Mouse (Mus musculus) splenic B cell, adult 2 months (primary cell): ENCODE measurements around the gene Src.
A peak's percentile ranks its signal among the peaks of the same experiment; 100 is the strongest.

ENCODE experiments used
- DNase-seq: peaks from one replicate; pipeline ENCODE4 v3.0.0-alpha.2; 2011; ENCODE audit warnings: low read depth, low spot score
- H3K27me3 ChIP-seq: 2 replicates; pipeline ENCODE4 v1.6.1; 2012; ENCODE audit warnings: mild to moderate bottlenecking, low read length, moderate library complexity, mixed read lengths; ENCODE audit not compliant: control insufficient read depth, poor library complexity, insufficient read depth, severe bottlenecking
- H3K36me3 ChIP-seq: 2 replicates; pipeline ENCODE4 v1.6.1; 2012; ENCODE audit warnings: mild to moderate bottlenecking, low read length, moderate library complexity, mixed read lengths; ENCODE audit not compliant: control insufficient read depth, poor library complexity, insufficient read depth, severe bottlenecking

The Src gene

DNA sequence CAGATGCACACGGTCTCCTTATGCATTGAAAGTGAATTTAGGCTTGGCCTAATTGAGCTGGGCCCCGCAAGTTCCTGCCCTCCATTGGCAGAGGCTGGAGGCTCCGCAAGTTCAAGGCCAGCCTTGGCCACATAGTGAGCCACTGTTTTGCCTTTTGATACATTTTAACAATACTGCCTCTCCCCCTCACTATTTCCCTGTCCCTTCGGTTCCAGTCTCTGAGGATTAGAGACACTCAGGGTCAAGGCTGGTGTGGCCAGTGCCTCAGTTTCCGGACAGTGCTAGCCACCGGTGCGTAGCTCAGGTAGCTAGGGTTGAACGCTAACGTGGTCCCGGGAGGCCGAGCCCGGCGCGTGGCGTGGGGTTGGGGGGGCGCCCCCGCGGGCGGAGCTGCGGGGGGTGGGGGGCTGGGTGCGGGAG is 5.5 kb downstream of the Src start:
- no peak for DNase-seq
- Histone ChIP-seq H3K27me3 (no peaks in the 10 kb centered on the region), H3K36me3 (no peaks in the 10 kb centered on the region)

DNA sequence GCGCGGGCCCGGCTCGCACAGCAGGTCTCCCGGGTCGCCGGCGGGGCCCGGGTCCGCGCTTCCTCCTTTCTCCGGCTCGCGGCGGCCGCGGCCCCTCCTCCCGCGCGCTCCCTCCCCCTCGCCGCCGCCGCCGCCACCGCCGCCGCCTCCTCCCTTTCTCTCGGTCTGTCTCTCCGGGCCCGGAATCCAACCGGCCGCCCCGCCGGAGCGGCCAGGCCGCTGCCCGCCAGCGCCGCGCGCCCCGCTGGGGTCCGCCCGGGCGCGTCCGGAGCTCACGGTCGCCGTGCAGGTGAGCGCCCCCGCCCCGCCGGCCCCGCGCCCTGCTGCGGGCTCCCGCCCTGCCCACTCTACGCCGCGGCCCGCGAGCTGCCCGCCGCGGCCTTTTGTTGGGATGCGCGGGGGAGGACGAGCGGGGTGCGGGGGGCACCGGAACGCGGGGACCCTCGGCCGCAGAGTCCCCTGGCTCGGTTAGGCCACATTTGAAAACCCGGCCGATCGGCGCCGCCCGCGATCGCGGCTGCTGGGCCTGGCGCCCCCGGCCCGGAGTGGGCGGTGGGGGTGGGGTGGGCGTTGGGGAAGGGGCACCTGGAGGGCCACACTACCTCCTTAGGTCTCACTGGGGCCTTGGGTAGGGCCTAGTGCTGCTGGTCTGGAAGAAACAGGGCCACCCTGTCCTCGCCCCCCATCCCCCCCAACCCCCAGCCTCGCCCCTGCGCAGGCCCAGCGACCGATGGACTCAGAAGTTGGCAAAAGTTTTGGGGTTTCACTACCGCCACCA is 6.1 kb downstream of the Src start:
- DNase-seq, result peak; percentile 13
- no peaks in the 10 kb centered on the region for H3K36me3 ChIP-seq
- H3K27me3 ChIP-seq, result no peaks in the 10 kb centered on the region

DNA sequence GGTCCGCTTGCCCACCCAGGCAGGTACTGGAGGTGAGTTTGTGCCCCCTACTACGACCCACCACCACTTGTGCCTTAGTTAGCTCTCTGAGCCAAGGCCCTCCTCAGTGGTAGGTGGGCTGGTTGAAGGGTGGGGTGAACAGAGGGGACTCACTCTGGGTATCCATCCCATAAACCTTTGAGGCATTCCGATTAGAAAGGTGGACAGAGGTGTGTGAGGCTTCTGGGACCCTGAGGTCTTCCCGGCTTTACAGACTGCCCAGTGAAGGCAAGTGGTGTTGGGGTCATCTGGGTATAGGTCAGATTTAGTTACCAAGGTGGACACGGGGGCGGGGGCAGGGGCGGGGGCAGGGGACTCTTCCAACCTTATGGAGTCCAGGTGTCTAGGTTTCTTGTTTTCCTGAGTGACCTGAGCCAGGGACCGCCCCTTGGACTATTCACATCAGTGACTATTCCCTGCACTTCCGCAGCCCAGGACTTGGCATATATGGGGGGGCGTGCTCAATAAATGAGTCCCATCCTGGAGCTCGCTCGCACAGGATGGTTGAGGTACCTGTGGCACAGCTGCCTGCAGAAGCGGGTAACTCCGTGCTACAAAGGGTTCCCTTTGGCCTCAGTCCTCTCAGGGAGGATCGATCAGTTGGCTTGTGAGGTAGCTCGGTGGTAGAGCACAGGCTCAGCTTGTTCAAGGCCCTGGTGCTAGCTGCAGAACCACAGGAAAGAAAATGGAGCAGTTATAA is 6.8 kb downstream of the Src start:
- no peaks in the 10 kb centered on the region for H3K36me3 ChIP-seq
- no peaks in the 10 kb centered on the region for H3K27me3 ChIP-seq
- no peak for DNase-seq

DNA sequence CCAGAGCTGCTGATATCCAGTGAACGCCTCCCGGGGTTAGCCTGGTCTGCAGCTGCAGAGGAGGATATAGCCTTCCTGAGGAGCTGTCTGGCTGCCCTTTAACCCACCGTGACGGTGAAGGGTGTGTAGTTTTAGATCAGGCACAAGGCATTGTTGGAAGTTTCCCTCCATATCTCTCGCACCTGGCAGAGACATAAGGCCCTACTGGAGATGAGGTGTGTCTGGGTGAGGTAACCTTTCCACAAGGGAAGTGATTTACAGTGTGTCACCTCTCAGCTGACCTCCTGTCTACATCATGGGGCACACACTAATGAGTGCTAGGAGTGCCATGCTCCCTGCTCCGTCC is 7.4 kb downstream of the Src start:
- H3K36me3 ChIP-seq, result no peaks in the 10 kb centered on the region
- H3K27me3 ChIP-seq, result no peaks in the 10 kb centered on the region
- no peak for DNase-seq

DNA sequence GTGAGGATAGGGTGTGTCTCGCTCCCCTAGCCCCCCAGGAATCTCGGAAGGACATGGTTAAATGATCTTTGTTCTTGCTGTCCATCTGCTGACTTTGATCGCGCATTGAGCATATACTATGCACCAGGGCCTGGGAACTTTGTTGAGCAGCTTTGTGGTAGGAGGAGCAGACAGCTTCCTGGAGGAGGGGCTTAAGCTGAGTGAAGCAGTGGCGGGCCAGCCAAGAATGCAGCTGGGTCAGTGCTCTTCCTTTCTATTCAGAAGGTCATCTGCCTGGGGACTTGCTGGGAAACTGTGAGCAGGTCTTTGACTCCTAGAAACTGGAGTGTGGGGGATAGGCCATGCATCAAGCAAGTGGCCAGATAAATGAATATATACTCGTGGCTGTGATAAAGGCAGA is 7.9 kb downstream of the Src start:
- H3K36me3 ChIP-seq, result no peaks in the 10 kb centered on the region
- H3K27me3 ChIP-seq, result no peaks in the 10 kb centered on the region
- DNase-seq, result no peak

DNA sequence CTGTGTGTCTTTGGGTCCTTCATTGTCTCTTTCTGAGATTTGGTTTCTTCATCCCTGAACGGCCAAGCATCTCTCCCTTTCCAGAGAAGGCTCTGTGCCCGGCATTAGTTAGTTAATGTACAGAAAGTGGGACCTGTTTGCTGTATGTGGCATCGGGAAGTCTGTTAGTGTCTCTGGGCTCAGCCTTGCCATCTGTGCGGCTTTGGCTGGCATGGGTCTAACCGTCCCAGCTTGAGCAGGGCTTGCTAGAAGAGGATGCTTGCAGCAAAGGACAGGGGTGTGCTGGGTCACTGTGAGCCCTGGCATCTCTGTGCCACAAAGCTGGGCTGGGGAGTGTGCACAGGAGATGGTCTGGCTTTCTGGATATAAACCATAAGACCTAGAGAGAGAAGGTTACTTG is 8.9 kb downstream of the Src start:
- no peak for DNase-seq
- H3K36me3 ChIP-seq, result no peaks in the 10 kb centered on the region
- H3K27me3 ChIP-seq, result no peaks in the 10 kb centered on the region

DNA sequence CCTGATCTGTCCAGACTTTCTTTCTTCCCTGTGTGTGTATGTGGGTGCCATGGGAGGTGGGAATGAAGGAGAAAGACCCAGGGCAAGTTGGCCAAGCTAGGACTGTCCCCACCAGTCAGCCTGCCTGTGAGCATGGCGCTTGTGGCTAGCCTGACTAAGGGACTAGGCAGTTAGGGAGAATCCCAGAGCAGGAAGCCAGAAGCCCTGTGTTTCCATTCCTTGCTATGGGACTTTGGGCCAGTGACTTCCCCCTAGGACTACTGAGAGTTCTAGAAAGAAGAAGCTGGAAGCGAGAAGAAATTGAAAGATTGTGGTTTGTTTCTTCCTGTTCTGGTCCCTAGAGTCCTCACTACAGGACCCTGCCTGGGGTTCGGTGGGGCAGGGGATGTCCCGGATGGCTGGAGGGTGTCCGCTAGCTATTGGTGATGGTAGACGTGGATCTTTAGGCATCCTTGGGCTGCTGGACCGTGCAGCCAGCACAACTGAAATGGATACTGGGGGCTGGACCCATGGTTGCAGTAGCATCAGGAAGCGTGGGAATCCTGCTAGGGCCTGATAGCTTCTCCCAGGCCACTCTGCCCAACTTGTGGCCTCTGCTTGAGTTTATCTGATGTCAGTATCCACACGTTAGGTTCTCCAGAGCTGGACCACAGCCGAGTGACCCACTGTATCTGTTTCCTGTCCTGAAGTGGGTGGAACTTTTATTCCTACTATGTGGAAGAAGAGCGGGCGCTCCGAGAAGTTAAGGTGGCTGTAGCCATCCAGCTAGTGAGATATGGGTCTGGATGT is 10.3 kb downstream of the Src start:
- peak; percentile 36 for DNase-seq
- Histone ChIP-seq H3K36me3 (no peaks in the 10 kb centered on the region), H3K27me3 (no peaks in the 10 kb centered on the region)

DNA sequence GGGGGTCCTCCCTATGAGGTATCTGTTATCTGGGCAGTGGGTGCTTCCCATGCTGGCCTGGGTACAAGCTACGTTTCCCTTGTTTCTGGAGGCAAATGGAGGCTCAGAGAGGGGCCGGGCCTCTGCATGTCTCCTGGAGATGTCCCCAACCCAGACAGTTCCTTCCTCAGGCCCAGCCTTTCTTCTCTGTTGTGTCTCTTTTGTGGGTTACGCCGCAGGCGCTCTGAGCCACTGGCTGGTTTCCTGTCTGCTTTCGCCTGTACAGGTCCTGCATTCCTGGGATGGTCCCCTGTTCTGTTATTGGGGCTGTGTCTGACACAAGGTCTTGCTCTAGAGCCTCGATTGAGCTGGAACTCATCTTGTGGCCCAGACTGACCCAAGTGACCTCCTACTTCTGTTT is 11.5 kb downstream of the Src start:
- H3K36me3 ChIP-seq, result no peaks in the 10 kb centered on the region
- no peak for DNase-seq
- H3K27me3 ChIP-seq, result no peaks in the 10 kb centered on the region

DNA sequence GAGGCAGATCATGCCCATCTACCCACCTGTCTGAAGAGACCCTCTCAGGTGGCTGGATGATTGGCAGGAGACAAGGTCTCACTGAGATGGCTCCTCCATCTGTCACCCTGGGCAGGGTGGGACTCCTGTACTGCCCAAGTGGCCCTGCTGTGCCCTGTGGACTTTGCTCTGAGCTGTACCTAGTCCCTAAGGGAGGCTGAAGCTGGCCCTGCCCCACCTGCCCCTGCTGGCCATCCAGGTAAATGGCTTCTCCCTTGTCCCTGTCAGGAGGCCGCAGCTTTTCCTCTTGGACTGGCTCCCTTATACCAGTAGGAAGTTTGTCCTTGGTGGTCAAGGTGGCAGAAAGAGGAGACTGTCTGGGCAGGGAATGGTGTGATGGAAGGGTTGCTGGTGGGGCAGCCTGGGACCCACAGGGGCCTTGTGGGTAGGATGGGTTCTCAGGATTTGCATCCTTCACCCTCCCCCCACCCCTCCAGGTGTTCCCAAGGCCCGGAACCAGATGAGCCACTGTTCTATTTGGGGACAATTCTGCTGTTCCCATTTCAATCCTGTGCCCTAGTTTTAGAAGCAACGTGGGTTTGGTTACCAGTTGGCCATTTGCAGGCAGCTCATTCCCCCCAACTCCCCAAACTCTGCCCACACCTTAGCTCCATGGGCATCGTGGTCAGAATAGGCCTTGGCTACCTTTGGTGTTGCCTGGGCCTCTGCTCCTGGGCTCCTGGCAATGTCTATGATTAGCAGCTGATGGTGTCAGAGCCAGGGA is 12.6 kb downstream of the Src start:
- DNase-seq, result no peak
- H3K36me3 ChIP-seq, result no peaks in the 10 kb centered on the region
- no peaks in the 10 kb centered on the region for H3K27me3 ChIP-seq

DNA sequence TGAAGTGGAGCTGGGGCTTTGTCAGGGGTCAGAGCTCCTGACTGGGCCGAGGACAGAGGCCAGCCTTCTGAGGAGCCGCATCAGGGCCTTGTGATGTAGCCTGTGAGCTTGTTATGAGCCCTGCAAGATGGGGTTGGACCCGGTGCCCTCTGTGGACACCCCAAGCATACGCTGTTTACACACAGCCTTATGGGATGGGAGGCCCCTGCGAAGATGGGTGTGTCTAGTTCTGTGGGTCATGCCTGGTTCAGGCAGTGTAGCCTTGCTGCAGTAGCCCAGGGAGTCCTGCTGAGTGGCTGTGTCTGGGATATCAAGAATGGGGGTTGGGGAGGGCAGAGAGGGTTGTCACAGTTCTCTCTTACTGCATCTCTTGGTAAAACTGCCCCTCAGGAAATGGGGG is 13.7 kb downstream of the Src start:
- no peak for DNase-seq
- Histone ChIP-seq H3K27me3 (no peaks in the 10 kb centered on the region), H3K36me3 (no peaks in the 10 kb centered on the region)

DNA sequence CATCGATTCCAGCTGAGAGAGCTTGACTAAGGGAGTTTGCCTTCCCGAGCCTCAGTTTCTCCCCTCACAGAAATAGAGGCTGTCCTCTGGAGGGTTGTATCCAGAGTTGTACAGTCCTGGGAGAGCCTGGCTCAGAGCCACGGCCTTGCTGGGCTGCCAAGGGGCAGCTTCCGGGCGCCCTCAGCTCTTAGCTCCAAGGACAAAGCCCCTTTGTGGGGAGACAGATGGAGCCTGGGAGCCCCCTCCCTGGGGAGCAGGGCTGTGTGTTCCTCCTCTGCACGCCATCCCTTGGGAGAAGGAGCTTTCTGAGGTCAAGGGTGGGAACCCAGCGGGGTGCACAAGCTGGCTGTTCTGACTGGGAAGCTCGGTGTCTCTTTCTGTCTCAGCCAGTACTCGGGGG is 14.2 kb downstream of the Src start:
- DNase-seq, result no peak
- Histone ChIP-seq H3K36me3 (no peaks in the 10 kb centered on the region), H3K27me3 (no peaks in the 10 kb centered on the region)

DNA sequence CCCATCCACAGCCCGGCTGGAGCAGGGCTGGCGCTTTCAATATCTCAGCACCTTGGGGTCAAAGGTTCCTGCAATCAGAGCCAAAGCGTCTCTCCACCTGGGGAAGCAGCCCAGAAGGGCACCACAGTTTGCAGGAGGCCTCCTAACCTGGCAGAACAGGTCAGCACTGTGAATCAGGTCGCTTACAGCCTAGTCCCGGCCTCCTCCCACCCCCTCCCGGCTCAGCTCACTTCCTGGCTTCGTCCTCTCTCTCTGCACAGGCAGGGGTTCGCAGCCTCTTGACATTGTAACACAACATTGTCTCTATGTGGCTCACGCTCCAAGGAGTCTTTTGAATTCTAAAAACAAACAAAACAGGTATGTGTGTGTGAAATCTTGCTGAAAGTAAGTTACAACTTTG is 15.8 kb downstream of the Src start:
- no peaks in the 10 kb centered on the region for H3K36me3 ChIP-seq
- DNase-seq, result no peak

DNA sequence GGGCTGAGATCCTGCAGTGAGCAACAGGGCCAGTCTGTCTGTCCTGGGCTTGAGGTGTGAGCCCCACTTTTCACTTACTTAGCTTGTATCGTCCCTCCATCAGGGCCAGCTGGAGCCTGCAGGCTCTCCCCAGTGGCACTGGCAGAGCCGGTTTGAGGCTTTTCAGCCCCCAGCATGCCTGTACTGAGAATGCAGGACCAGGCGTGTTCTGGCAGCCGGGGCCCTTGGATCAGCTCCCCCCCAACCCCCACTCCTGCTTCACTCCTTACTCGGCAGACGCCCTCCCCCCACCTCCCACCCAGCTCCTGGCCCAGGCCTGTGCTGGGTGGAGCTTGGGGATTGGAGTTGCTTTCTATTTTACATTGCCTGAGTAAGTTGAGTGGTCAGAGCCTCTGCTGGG is 16.3 kb downstream of the Src start:
- H3K27me3 ChIP-seq, result no peaks in the 10 kb centered on the region
- H3K36me3 ChIP-seq, result no peaks in the 10 kb centered on the region
- DNase-seq, result no peak

More for the DNA sequence above, 15.8 kb downstream of the Src start:
- H3K27me3 ChIP-seq, result no peaks in the 10 kb centered on the region

DNA sequence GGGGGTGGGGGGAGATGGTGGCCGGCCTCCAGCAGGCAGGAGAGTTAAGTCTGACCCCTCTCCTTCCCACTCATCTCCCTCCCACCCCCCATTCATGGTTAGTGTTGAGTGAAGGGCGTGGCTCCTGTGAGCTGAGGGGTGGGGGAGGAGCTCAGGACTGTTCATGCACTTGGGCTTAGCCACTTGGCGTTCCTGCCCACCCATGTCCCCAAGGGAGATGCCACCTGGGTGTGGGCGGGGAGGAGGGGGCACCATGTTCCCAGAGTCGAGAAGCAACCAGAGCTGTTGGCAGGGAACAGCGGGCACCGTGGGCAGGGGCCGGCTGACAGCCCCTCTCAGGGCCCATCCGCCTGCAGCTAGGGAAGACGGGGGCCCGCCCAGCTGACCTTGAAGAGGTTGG is 18.3 kb downstream of the Src start:
- Histone ChIP-seq H3K27me3 (no peaks in the 10 kb centered on the region), H3K36me3 (no peaks in the 10 kb centered on the region)

More for the DNA sequence above, 18.3 kb downstream of the Src start:
- no peak for DNase-seq
